Mouse (Mus musculus): ENCODE data around the gene Cars2. TPM values are rescaled to one million over a fixed set of nuclear protein-coding genes. Genes with fewer than 3 reads are reported as not detected.

Gene Cars2
- total and polyA plus RNA-seq, 3 experiments: 62.8 to 63.8 TPM; not detected in 1

GRCm38 (mm10) chr8:11518676-11519075 is 31.9 kb downstream of the Cars2 start:
- DNase-seq (ENCODE audit: low read depth, low spot score): no peak
- Histone ChIP-seq H3K27me3 (ENCODE audit: control insufficient read depth in 1 of 2, insufficient read depth in 2 of 2, low read length in 2 of 2) (no peaks in the 10 kb centered on the region), H3K9ac (ENCODE audit: control insufficient read depth, low read depth, low read length, poor library complexity, severe bottlenecking) (no peak overlapping the region), H3K79me2 (ENCODE audit: control insufficient read depth, insufficient read depth, low read length, poor library complexity) (no peaks in the 10 kb centered on the region), H3K36me3 (ENCODE audit: control insufficient read depth in 1 of 2, insufficient read depth in 2 of 2, low read length in 2 of 2) (peaks cover 0 to 2% of the 10 kb centered on the region in 2 experiments; a peak in 1 of 4 replicates), H3K27ac (ENCODE audit: control insufficient read depth, low read depth, low read length) (no peak overlapping the region), H3K4me3 (ENCODE audit: control insufficient read depth in 1 of 2, insufficient read depth in 1 of 2, low read depth in 2 of 2, low read length in 2 of 2) (no peak overlapping the region), H3K4me1 (ENCODE audit: control insufficient read depth in 1 of 2, insufficient read depth in 2 of 2, low read length in 2 of 2) (0 out of 4 replicates have a peak, but pooled peaks cover 0 to 2% of the 10 kb centered on the region in 2 experiments), H3K9me3 (replicated peaks; ENCODE audit: insufficient read depth, low read length) (no peaks in the 10 kb centered on the region)
- TF ChIP-seq CTCF (IDR thresholded peaks at IDR 0.05 in 2 of 3, conservative IDR thresholded peaks at IDR 0.05 in 1 of 3; ENCODE audit: control insufficient read depth in 1 of 3, insufficient read depth in 1 of 3, low read depth in 2 of 3, low read length in 3 of 3, poor library complexity in 1 of 3, severe bottlenecking in 1 of 3) (no peak), SMC3 (IDR thresholded peaks at IDR 0.05; ENCODE audit: low read depth, low read length) (no peak), MYC (IDR thresholded peaks at IDR 0.05; ENCODE audit: low read depth, low read length) (no peak), RAD21 (IDR thresholded peaks at IDR 0.05; ENCODE audit: low read depth, low read length) (no peak), USF2 (IDR thresholded peaks at IDR 0.05; ENCODE audit: borderline replicate concordance in 1 of 2, insufficient read depth in 1 of 2, low read depth in 1 of 2, low read length in 2 of 2) (no peak), MAZ (IDR thresholded peaks at IDR 0.05; ENCODE audit: low read depth, low read length) (no peak), ELF1 (IDR thresholded peaks at IDR 0.05; ENCODE audit: low read depth, low read length) (no peak), POLR2AphosphoS5 (IDR thresholded peaks at IDR 0.05; ENCODE audit: borderline replicate concordance, low read depth, low read length) (no peak), ZC3H11A (IDR thresholded peaks at IDR 0.05; ENCODE audit: low read depth, low read length) (no peak), CHD1 (IDR thresholded peaks at IDR 0.05; ENCODE audit: low read depth, low read length) (no peak)

DNA sequence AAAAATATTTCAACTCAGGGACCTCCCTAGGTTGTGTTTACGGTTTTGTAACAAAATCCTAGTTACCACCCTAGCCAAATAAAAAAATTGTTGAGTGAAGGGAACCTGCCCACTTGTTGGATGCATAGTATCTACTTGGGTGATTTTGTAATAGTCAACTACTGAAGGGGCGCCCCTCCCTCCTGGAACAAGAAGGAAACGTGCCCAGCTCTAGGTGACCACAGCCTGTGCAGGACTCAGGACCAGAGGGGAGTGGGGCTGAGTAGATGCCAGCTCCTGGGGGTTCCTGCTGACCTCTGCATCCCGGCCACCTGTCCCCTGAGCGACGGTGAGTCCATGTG is 32.6 kb downstream of the Cars2 start:
- H3K36me3 ChIP-seq (ENCODE audit: control insufficient read depth in 1 of 2, insufficient read depth in 2 of 2, low read length in 2 of 2): peaks cover 2 to 4% of the 10 kb centered on the region in 2 experiments; a peak in 3 of 4 replicates
- no peak for DNase-seq (ENCODE audit: low read depth, low spot score)
- H3K4me1 ChIP-seq (ENCODE audit: control insufficient read depth in 1 of 2, insufficient read depth in 2 of 2, low read length in 2 of 2): 0 out of 4 replicates have a peak, but pooled peaks cover 0 to 8% of the 10 kb centered on the region in 2 experiments
- no peaks in the 10 kb centered on the region for H3K79me2 ChIP-seq (ENCODE audit: control insufficient read depth, insufficient read depth, low read length, poor library complexity)
- no peak overlapping the region for H3K4me3 ChIP-seq (ENCODE audit: control insufficient read depth in 1 of 2, insufficient read depth in 1 of 2, low read depth in 2 of 2, low read length in 2 of 2)
- H3K27me3 ChIP-seq (ENCODE audit: control insufficient read depth in 1 of 2, insufficient read depth in 2 of 2, low read length in 2 of 2): no peaks in the 10 kb centered on the region
- no peaks in the 10 kb centered on the region for H3K9me3 ChIP-seq (replicated peaks; ENCODE audit: insufficient read depth, low read length)
- H3K9ac ChIP-seq (ENCODE audit: control insufficient read depth, low read depth, low read length, poor library complexity, severe bottlenecking): no peak overlapping the region
- TF ChIP-seq HCFC1 (IDR thresholded peaks at IDR 0.05; ENCODE audit: low read depth, low read length) (no peak), CHD2 (IDR thresholded peaks at IDR 0.05; ENCODE audit: low read length) (no peak), KAT2A (conservative IDR thresholded peaks at IDR 0.05; ENCODE audit: low read depth, low read length) (no peak), MEF2A (IDR thresholded peaks at IDR 0.05; ENCODE audit: extremely low read depth, insufficient replicate concordance, low read depth, low read length, poor library complexity, severe bottlenecking) (no peak), RCOR1 (IDR thresholded peaks at IDR 0.05; ENCODE audit: low read depth, low read length) (no peak), CHD1 (IDR thresholded peaks at IDR 0.05; ENCODE audit: low read depth, low read length) (no peak), POLR2AphosphoS2 (IDR thresholded peaks at IDR 0.05; ENCODE audit: low read length) (no peak), MAFK (IDR thresholded peaks at IDR 0.05; ENCODE audit: borderline replicate concordance, low read depth, low read length) (no peak), USF1 (IDR thresholded peaks at IDR 0.05; ENCODE audit: low read depth, low read length) (no peak), RAD21 (IDR thresholded peaks at IDR 0.05; ENCODE audit: low read depth, low read length) (no peak), SIN3A (IDR thresholded peaks at IDR 0.05; ENCODE audit: low read length) (no peak), MYC (IDR thresholded peaks at IDR 0.05; ENCODE audit: low read depth, low read length) (no peak)
- H3K27ac ChIP-seq (ENCODE audit: control insufficient read depth, low read depth, low read length): no peak overlapping the region

Data from MEL (cell line).